Mouse (Mus musculus) heart, adult 2 months (tissue): Measurements from ENCODE around the gene Elmo1. TPM values are rescaled to one million over a fixed set of nuclear protein-coding genes. Genes with fewer than 3 reads are reported as not detected.

Source experiments
- DNase-seq, 2 experiments: peaks; one replicate each; pipeline ENCODE4 v3.0.0; 2021
- H3K27ac ChIP-seq: fragments of 200-600 bp; 2 replicates; pipeline ENCODE4 v1.8.1; 2022
- H3K27me3 ChIP-seq: fragments of 200-500 bp; 2 replicates; pipeline ENCODE4 v1.6.1; 2012; ENCODE audit warnings: mild to moderate bottlenecking, low read length, inconsistent platforms, mixed read lengths; ENCODE audit not compliant: control insufficient read depth, insufficient read depth
- H3K36me3 ChIP-seq: fragments of 200-500 bp; 2 replicates; pipeline ENCODE4 v1.6.1; 2012; ENCODE audit warnings: low read length, inconsistent platforms; ENCODE audit not compliant: control insufficient read depth, insufficient read depth
- H3K4me1 ChIP-seq: fragments of 200-500 bp; 2 replicates; pipeline ENCODE4 v1.6.1; 2011; ENCODE audit warnings: low read length; ENCODE audit not compliant: control insufficient read depth, insufficient read depth
- H3K4me3 ChIP-seq: fragments of 200-600 bp; 2 replicates; pipeline ENCODE4 v1.8.1; 2022
- H3K79me2 ChIP-seq: fragments of 200-500 bp; replicated peaks from 2 replicates; pipeline ENCODE4 v1.6.1; 2012; ENCODE audit warnings: mild to moderate bottlenecking, inconsistent platforms, low read length, moderate library complexity, mixed read lengths; ENCODE audit not compliant: control insufficient read depth, insufficient read depth
- H3K9ac ChIP-seq: fragments of 200-500 bp; 2 replicates; pipeline ENCODE4 v1.6.1; 2012; ENCODE audit warnings: low read depth, mild to moderate bottlenecking, control low read depth, inconsistent platforms, low read length, mixed read lengths
- CTCF ChIP-seq: fragments of 200-600 bp; IDR thresholded peaks from 2 replicates; pipeline ENCODE4 v1.8.1; 2022; ENCODE audit warnings: antibody characterized with exemption, mild to moderate bottlenecking, moderate library complexity
- EP300 ChIP-seq: fragments of 200-500 bp; IDR thresholded peaks from 2 replicates; pipeline ENCODE4 v1.6.1; 2011; ENCODE audit warnings: low read depth, low read length, control low read depth; ENCODE audit not compliant: insufficient read depth
- POLR2A ChIP-seq: fragments of 200-500 bp; IDR thresholded peaks from 2 replicates; pipeline ENCODE4 v1.6.1; 2011; ENCODE audit warnings: mild to moderate bottlenecking, low read depth, low read length, control low read depth; ENCODE audit not compliant: insufficient read depth
- WGBS: fragments of 180-500 bp; shearing (Covaris S2); methylation state at CpG from one replicate; pipeline ENCODE4 v1.1.7; 2018; 5-methylcytosine and 5-hydroxymethylcytosine counted together
- intact Hi-C: fragments of 180-260 bp; cut with DNase I; formaldehyde crosslinking; loops from one replicate; pipeline ENCODE4 v1.15.1; 2025
- polyA plus RNA-seq: library from polyadenylated mRNA; depleted of rRNA; stranded (reverse); fragments of >200 nt; gene quantifications from 2 replicates; pipeline ENCODE4 v1.2.3, GENCODE M21; 2012
- total RNA-seq, 2 experiments: library from RNA; stranded (reverse); gene quantifications; 2 replicates each; pipeline ENCODE4 v1.2.3; 2021

The Elmo1 gene
- total and polyA plus RNA-seq, 3 experiments: 7.0 to 9.1 (median 7.1) TPM

GRCm38 (mm10) chr13:20185847-20186213, 95.4 kb downstream of the Elmo1 start:
- intact Hi-C loops: loop anchor here (2.0 to 5.0 kb wide), 3 partner anchors 25 to 95 kb away; partner anchors contain the start of gene Elmo1
- H3K4me1 ChIP-seq: peaks cover 30% of the 10 kb centered on the region
- H3K4me3 ChIP-seq: no peak overlapping the region
- no peak for TF ChIP-seq POLR2A
- TF ChIP-seq EP300: no peak
- no peak for TF ChIP-seq CTCF
- H3K27ac ChIP-seq: no peak overlapping the region
- DNase-seq: no peak
- WGBS: 78% methylated on average over 4 of the region's 4 CpGs
- H3K9ac ChIP-seq: no peak overlapping the region
- H3K27me3 ChIP-seq: no peaks in the 10 kb centered on the region
- H3K79me2 ChIP-seq: no peaks in the 10 kb centered on the region
- peaks cover 7% of the 10 kb centered on the region; the same call in 1 of the 2 replicates for H3K36me3 ChIP-seq

- Histone ChIP-seq H3K79me2 (no peaks in the 10 kb centered on the region), H3K27me3 (no peaks in the 10 kb centered on the region), H3K4me3 (no peak overlapping the region), H3K27ac (no peak overlapping the region), H3K9ac (no peak overlapping the region), H3K4me1 (peaks cover 24% of the 10 kb centered on the region), H3K36me3 (peaks cover 4% of the 10 kb centered on the region)
- no peak for TF ChIP-seq CTCF
- 0 out of 2 replicates have a peak, but pooled peaks have one; percentile 42 for TF ChIP-seq EP300
- TF ChIP-seq POLR2A: no peak
- no peak for DNase-seq
- 44% methylated on average over 2 of the region's 2 CpGs for WGBS
- intact Hi-C loops: loop anchor here (2.0 to 5.0 kb wide), 2 partner anchors 23 to 85 kb away; no protein-coding TSS in a partner anchor
These were observed 97.3 kb downstream of the Elmo1 start for GRCm38 (mm10) chr13:20187647-20188046.

- 66% methylated on average over 6 of the region's 6 CpGs for WGBS
- TF ChIP-seq CTCF: no peak
- no peak for TF ChIP-seq POLR2A
- TF ChIP-seq EP300: no peak
- Histone ChIP-seq H3K4me3 (no peak overlapping the region), H3K4me1 (peaks cover 18% of the 10 kb centered on the region), H3K36me3 (peaks cover 3% of the 10 kb centered on the region), H3K9ac (no peak overlapping the region), H3K27ac (no peak overlapping the region), H3K79me2 (no peaks in the 10 kb centered on the region), H3K27me3 (no peaks in the 10 kb centered on the region)
- intact Hi-C loops: no loop called here
- DNase-seq: no peak
These were observed 101.7 kb downstream of the Elmo1 start for GRCm38 (mm10) chr13:20192009-20192584.

- H3K79me2 ChIP-seq: no peaks in the 10 kb centered on the region
- no peak overlapping the region for H3K4me3 ChIP-seq
- no peak overlapping the region for H3K27ac ChIP-seq
- no peak for DNase-seq
- 37% methylated on average over 2 of the region's 2 CpGs for WGBS
- intact Hi-C loops: no loop called here
- no peaks in the 10 kb centered on the region for H3K27me3 ChIP-seq
- no peak for TF ChIP-seq POLR2A
- no peak for TF ChIP-seq EP300
- no peak for TF ChIP-seq CTCF
- no peaks in the 10 kb centered on the region for H3K36me3 ChIP-seq
- H3K4me1 ChIP-seq: peaks cover 3% of the 10 kb centered on the region; the same call in 1 of the 2 replicates
- no peak overlapping the region for H3K9ac ChIP-seq
These were observed 110.2 kb downstream of the Elmo1 start for GRCm38 (mm10) chr13:20200582-20200981.

- no peak for DNase-seq
- intact Hi-C loops: no loop called here
- Histone ChIP-seq H3K4me3 (no peak overlapping the region), H3K36me3 (no peaks in the 10 kb centered on the region), H3K4me1 (peaks cover 3% of the 10 kb centered on the region; the same call in 1 of the 2 replicates), H3K27ac (no peak overlapping the region), H3K79me2 (no peaks in the 10 kb centered on the region), H3K9ac (no peak overlapping the region), H3K27me3 (no peaks in the 10 kb centered on the region)
- TF ChIP-seq POLR2A (no peak), EP300 (no peak), CTCF (no peak)
- 66% methylated on average over 4 of the region's 4 CpGs for WGBS
These were observed 112.2 kb downstream of the Elmo1 start for GRCm38 (mm10) chr13:20202617-20203016.

- Histone ChIP-seq H3K4me3 (no peak overlapping the region), H3K36me3 (peaks cover 2% of the 10 kb centered on the region; the same call in 1 of the 2 replicates), H3K79me2 (no peaks in the 10 kb centered on the region), H3K27me3 (no peaks in the 10 kb centered on the region), H3K27ac (no peak overlapping the region), H3K9ac (no peak overlapping the region), H3K4me1 (peaks cover 5% of the 10 kb centered on the region)
- DNase-seq: no peak
- intact Hi-C loops: no loop called here
- TF ChIP-seq CTCF (no peak), EP300 (no peak), POLR2A (no peak)
These were observed 113.8 kb downstream of the Elmo1 start for GRCm38 (mm10) chr13:20204165-20204564.
